Mouse (Mus musculus) heart, embryonic 13.5 days (tissue): ENCODE data around the gene Foxp1. TPM values are rescaled to one million over a fixed set of nuclear protein-coding genes. Genes with fewer than 3 reads are reported as not detected.

ENCODE experiments used
- ATAC-seq: fragments of 200-750 bp; cut with Nextera tagmentation; 2 replicates; pipeline ENCODE4 v1.8.0; 2017; ENCODE audit warnings: moderate TSS enrichment; ENCODE audit not compliant: insufficient number of reproducible peaks, low FRiP score, low TSS enrichment; ENCODE audit errors: extremely low read depth
- H3K27ac ChIP-seq: fragments of 300-500 bp; sonication (generic); replicated peaks from 2 replicates; pipeline ENCODE4 v1.5.1; 2015; ENCODE audit warnings: moderate library complexity, mild to moderate bottlenecking, inconsistent platforms
- H3K27me3 ChIP-seq: fragments of 300-500 bp; sonication (generic); replicated peaks from 2 replicates; pipeline ENCODE4 v1.6.1; 2015; ENCODE audit warnings: mild to moderate bottlenecking, inconsistent platforms
- H3K36me3 ChIP-seq: fragments of 300-500 bp; sonication (generic); 2 replicates; pipeline ENCODE4 v1.6.1; 2015; ENCODE audit warnings: mild to moderate bottlenecking, inconsistent platforms
- H3K4me1 ChIP-seq: fragments of 300-500 bp; sonication (generic); 2 replicates; pipeline ENCODE4 v1.6.1; 2015; ENCODE audit warnings: inconsistent platforms
- H3K4me2 ChIP-seq: fragments of 300-500 bp; sonication (generic); 2 replicates; pipeline ENCODE4 v1.6.1; 2015; ENCODE audit warnings: inconsistent platforms, mild to moderate bottlenecking, moderate library complexity
- H3K4me3 ChIP-seq: fragments of 300-500 bp; sonication (generic); 2 replicates; pipeline ENCODE4 v1.5.1; 2015; ENCODE audit warnings: moderate library complexity, mild to moderate bottlenecking, inconsistent platforms
- H3K9ac ChIP-seq: fragments of 300-500 bp; sonication (generic); 2 replicates; pipeline ENCODE4 v1.6.1; 2015; ENCODE audit warnings: inconsistent platforms, mild to moderate bottlenecking, moderate library complexity
- H3K9me3 ChIP-seq: fragments of 300-500 bp; sonication (generic); 2 replicates; pipeline ENCODE4 v1.6.1; 2016; ENCODE audit warnings: inconsistent platforms
- WGBS: fragments of 180-500 bp; shearing (Covaris S2); methylation state at CpG from one replicate; pipeline ENCODE4 v1.1.7; 2015; ENCODE audit warnings: mixed read lengths; 5-methylcytosine and 5-hydroxymethylcytosine counted together
- polyA plus RNA-seq: library from polyadenylated mRNA; unstranded; fragments of >200 nt; fragmentation: Nextera tagmentation; extraction: Ambion mirVana; gene quantifications from 2 replicates; pipeline ENCODE4 v1.2.1, GENCODE M21; 2015

Gene Foxp1
- polyA plus RNA-seq, 1 experiment from 2014 or later: 71.7 TPM

- Histone ChIP-seq H3K27me3 (no peaks in the 10 kb centered on the region), H3K9me3 (no peaks in the 10 kb centered on the region), H3K27ac (no peak overlapping the region), H3K36me3 (peaks cover 61% of the 10 kb centered on the region), H3K4me2 (no peak overlapping the region), H3K4me1 (peaks cover 15% of the 10 kb centered on the region), H3K4me3 (no peak overlapping the region), H3K9ac (no peak overlapping the region)
- 82% methylated on average over 5 of the region's 5 CpGs for WGBS
- no peak for ATAC-seq
Measured at GRCm38 (mm10) chr6:98973433-98973832, 549.1 kb downstream of the Foxp1 start.

- Histone ChIP-seq H3K9ac (no peak overlapping the region), H3K4me1 (peaks cover 15% of the 10 kb centered on the region), H3K27ac (0 out of 2 replicates have a peak overlapping the region, but pooled peaks have one; percentile 39), H3K27me3 (no peaks in the 10 kb centered on the region), H3K36me3 (peaks cover 58% of the 10 kb centered on the region), H3K4me3 (no peak overlapping the region), H3K9me3 (no peaks in the 10 kb centered on the region), H3K4me2 (no peak overlapping the region)
- WGBS: 59% methylated on average over 7 of the region's 7 CpGs
- ATAC-seq: no peak
Measured at GRCm38 (mm10) chr6:98972404-98972803, 550.1 kb downstream of the Foxp1 start.

GRCm38 (mm10) chr6:98959333-98959732 is 563.2 kb downstream of the Foxp1 start:
- H3K36me3 ChIP-seq: peaks cover 39% of the 10 kb centered on the region
- H3K9me3 ChIP-seq: no peaks in the 10 kb centered on the region
- ATAC-seq: no peak
- H3K4me1 ChIP-seq: peaks cover 29% of the 10 kb centered on the region
- H3K4me2 ChIP-seq: no peak overlapping the region
- H3K4me3 ChIP-seq: no peak overlapping the region
- WGBS: 76% methylated on average over 6 of the region's 6 CpGs
- no peak overlapping the region for H3K27ac ChIP-seq
- H3K9ac ChIP-seq: no peak overlapping the region
- no peaks in the 10 kb centered on the region for H3K27me3 ChIP-seq

DNA sequence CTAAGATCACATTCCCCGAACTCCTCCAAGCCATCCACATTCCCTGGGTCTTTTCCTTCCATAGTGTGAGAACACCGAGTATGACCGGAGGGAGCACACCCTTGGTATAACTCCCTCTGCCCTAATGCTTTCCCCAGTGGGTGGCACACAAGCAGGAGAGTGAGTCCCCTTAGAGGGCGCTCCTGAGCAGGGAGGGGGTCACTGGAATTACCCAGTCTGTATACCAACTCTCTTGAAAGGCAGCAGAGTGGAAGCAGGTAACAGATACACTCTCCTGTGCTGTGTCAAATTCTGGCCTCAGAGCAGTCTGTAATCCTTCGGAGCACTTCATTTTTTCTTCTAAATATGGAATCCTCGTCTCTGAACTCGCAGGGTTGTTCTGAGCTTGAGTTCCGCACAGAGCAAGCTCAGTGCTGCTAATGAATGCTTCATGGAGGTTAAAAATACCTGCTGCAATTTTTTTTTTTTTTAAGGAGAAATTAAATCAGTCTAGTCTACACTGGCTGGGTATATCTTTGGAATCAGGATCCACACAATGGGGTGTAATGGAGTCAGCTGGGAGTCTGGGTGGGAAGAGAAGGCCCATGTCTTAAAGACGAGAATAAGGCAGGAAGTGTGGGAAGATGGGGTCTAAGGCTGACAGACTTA is 565.9 kb downstream of the Foxp1 start:
- no peak; the same call in 1 of the 2 replicates for ATAC-seq
- Histone ChIP-seq H3K4me1 (peaks cover 25% of the 10 kb centered on the region), H3K4me3 (no peak overlapping the region), H3K9ac (no peak overlapping the region), H3K27me3 (no peaks in the 10 kb centered on the region), H3K36me3 (peaks cover 48% of the 10 kb centered on the region), H3K27ac (peak overlapping the region; percentile 6; the same call in 1 of the 2 replicates), H3K9me3 (no peaks in the 10 kb centered on the region), H3K4me2 (no peak overlapping the region)
- 60% methylated on average over 9 of the region's 9 CpGs for WGBS

DNA sequence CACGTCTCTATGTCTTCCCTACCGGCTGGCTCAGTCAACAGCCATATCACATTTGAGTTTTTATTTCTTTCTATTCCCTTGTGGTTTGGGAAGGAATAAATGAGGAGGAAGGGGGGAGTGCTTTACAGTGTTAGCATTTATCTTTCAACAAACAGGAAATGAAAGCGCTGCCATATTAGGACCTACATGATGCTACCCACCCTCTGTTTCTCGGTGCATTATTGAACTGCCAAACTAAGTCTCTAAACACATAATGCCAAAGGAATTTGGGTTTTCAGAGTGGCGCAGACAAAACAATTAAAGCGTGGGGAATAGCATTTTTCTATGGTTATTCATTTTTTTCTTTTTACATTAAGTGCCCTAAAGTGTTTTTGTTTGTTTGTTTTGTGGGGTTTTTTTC is 566.8 kb downstream of the Foxp1 start:
- WGBS: 71% methylated on average over 6 of the region's 6 CpGs
- Histone ChIP-seq H3K4me1 (peaks cover 34% of the 10 kb centered on the region), H3K4me2 (no peak overlapping the region), H3K9me3 (no peaks in the 10 kb centered on the region), H3K27ac (no peak overlapping the region), H3K4me3 (no peak overlapping the region), H3K36me3 (peaks cover 46% of the 10 kb centered on the region), H3K9ac (no peak overlapping the region), H3K27me3 (no peaks in the 10 kb centered on the region)
- ATAC-seq: no peak

DNA sequence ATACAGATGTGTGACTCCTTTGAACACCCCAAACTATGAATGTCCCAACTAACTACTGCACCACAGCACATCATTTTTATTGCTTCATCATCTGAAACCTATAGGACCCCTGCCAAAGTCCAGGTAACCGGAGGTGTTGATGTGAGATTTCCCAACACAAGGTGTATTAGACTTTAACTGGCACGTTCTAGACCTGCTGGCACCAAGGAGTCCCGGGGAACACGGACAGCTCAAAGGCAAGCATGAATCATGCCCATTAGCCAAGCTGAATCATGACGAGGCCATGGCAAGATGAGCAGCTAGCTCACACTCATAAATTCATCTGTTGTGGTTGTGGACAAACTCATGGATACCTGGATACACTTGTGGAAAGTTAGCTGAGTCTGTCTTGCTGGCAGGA is 568.1 kb downstream of the Foxp1 start:
- 89% methylated on average over 5 of the region's 5 CpGs for WGBS
- H3K9ac ChIP-seq: no peak overlapping the region
- no peak for ATAC-seq

GRCm38 (mm10) chr6:98949703-98950191 is 572.8 kb downstream of the Foxp1 start:
- 30% methylated on average over 6 of the region's 6 CpGs for WGBS
- H3K4me1 ChIP-seq: peaks cover 46% of the 10 kb centered on the region

More for the DNA sequence above, 568.1 kb downstream of the Foxp1 start:
- Histone ChIP-seq H3K4me2 (no peak overlapping the region), H3K27me3 (no peaks in the 10 kb centered on the region), H3K4me3 (no peak overlapping the region), H3K4me1 (peaks cover 42% of the 10 kb centered on the region), H3K9me3 (no peaks in the 10 kb centered on the region), H3K27ac (no peak overlapping the region), H3K36me3 (peaks cover 47% of the 10 kb centered on the region)

DNA sequence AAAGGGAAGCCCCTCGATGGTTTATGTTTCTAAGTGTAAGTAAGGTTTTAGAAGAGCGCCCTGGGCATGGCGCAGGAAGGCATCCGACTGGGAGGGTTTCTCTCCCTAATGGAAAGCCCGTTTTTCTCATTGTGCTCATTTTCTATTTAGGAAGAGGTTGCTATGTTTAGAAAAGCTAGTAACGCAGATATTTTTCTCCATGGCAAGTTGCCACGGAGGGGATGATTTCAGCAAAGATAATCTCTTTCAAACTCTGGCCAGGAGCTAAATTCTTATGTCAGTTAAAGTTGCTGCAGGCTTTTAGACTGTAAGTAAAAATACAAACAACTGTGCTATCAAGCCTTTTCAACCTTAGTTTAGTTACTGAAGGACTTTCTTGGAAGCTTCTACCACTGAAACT is 573.2 kb downstream of the Foxp1 start:
- H3K36me3 ChIP-seq: peaks cover 56% of the 10 kb centered on the region
- peak overlapping the region; percentile 82 for H3K27ac ChIP-seq
- no peak for ATAC-seq
- no peaks in the 10 kb centered on the region for H3K9me3 ChIP-seq
- no peaks in the 10 kb centered on the region for H3K27me3 ChIP-seq
- peak overlapping the region; percentile 50 for H3K9ac ChIP-seq
- no peak overlapping the region for H3K4me3 ChIP-seq
- peak overlapping the region; percentile 34 for H3K4me2 ChIP-seq
- H3K4me1 ChIP-seq: peaks cover 46% of the 10 kb centered on the region
- 55% methylated on average over 7 of the region's 7 CpGs for WGBS

More at GRCm38 (mm10) chr6:98949703-98950191, 572.8 kb downstream of the Foxp1 start:
- H3K36me3 ChIP-seq: peaks cover 56% of the 10 kb centered on the region
- H3K9ac ChIP-seq: peak overlapping the region; percentile 50
- H3K27ac ChIP-seq: peak overlapping the region; percentile 82
- no peaks in the 10 kb centered on the region for H3K9me3 ChIP-seq
- ATAC-seq: no peak
- no peaks in the 10 kb centered on the region for H3K27me3 ChIP-seq
- H3K4me3 ChIP-seq: no peak overlapping the region
- peak overlapping the region; percentile 34 for H3K4me2 ChIP-seq

- H3K27me3 ChIP-seq: no peaks in the 10 kb centered on the region
- H3K9ac ChIP-seq: peak overlapping the region; percentile 14; the same call in 1 of the 2 replicates
- 84% methylated on average over 21 of the region's 21 CpGs for WGBS
- no peak overlapping the region for H3K4me3 ChIP-seq
- ATAC-seq: no peak
- peak overlapping the region; percentile 82 for H3K27ac ChIP-seq
- peaks cover 56% of the 10 kb centered on the region for H3K36me3 ChIP-seq
- peaks cover 49% of the 10 kb centered on the region for H3K4me1 ChIP-seq
- no peak overlapping the region for H3K4me2 ChIP-seq
- no peaks in the 10 kb centered on the region for H3K9me3 ChIP-seq
Measured at GRCm38 (mm10) chr6:98948153-98949141, 574.1 kb downstream of the Foxp1 start.

- peaks cover 49% of the 10 kb centered on the region for H3K4me1 ChIP-seq
Measured at GRCm38 (mm10) chr6:98947486-98948152, 574.9 kb downstream of the Foxp1 start.

GRCm38 (mm10) chr6:98946731-98947130 is 575.8 kb downstream of the Foxp1 start:
- no peak overlapping the region for H3K4me2 ChIP-seq
- no peak for ATAC-seq
- H3K36me3 ChIP-seq: peaks cover 57% of the 10 kb centered on the region
- no peak overlapping the region for H3K9ac ChIP-seq
- 0 out of 2 replicates have a peak overlapping the region, but pooled peaks have one; percentile 5 for H3K27ac ChIP-seq
- no peaks in the 10 kb centered on the region for H3K27me3 ChIP-seq
- H3K4me1 ChIP-seq: peaks cover 48% of the 10 kb centered on the region
- H3K9me3 ChIP-seq: no peaks in the 10 kb centered on the region
- H3K4me3 ChIP-seq: no peak overlapping the region
- 55% methylated on average over 4 of the region's 4 CpGs for WGBS

More at GRCm38 (mm10) chr6:98947486-98948152, 574.9 kb downstream of the Foxp1 start:
- H3K4me2 ChIP-seq: no peak overlapping the region
- 0 out of 2 replicates have a peak overlapping the region, but pooled peaks have one; percentile 3 for H3K27ac ChIP-seq
- H3K9me3 ChIP-seq: no peaks in the 10 kb centered on the region
- ATAC-seq: no peak
- no peaks in the 10 kb centered on the region for H3K27me3 ChIP-seq
- WGBS: 72% methylated on average over 11 of the region's 11 CpGs
- no peak overlapping the region for H3K4me3 ChIP-seq
- peaks cover 57% of the 10 kb centered on the region for H3K36me3 ChIP-seq
- H3K9ac ChIP-seq: no peak overlapping the region
